Mouse (Mus musculus): Measurements from ENCODE around the gene Rgs14.
A peak's percentile ranks its signal among the peaks of the same experiment; 100 is the strongest.

The Rgs14 gene

DNA sequence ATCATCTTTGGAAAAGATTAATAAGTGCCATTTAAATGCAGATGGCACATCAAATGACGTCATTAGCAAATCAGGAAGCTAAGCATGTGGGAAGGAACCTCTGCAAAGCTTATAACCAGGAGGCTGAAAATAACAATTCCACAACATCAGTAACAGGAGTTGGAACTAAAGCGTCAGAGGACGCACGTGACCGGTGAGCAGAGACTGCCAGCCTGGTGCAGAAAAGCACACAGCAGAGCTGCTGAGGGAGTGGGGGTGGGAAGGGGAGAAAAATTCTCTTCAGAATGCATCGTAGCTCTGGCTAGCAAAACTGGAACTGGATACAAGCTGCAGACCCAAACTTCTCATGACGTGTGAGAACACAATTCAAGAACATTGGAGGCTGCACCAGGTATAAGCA lies 25.2 kb upstream of the Rgs14 start:
- no peak for DNase-seq (ENCODE audit: extremely low read depth, low read depth, low spot score)

DNA sequence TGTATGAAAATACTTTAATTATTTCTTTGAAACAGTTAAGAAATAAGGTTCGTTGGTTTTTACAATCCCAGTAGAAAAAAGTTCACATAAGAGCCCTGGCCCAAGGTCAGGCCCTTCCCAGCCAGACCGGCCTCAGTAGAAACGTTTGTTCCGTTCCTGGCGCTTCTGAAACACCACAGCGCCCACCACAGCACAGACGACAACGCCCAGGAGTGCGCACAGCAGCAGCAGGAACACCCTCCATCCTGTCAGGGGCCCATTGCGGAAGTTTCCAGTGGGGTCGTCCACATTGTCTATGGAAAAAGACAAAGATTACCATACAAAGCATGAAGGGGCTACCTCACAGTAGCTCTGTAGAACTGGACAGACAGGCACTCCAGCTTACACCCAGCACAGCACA lies 22.8 kb upstream of the Rgs14 start:
- DNase-seq (ENCODE audit: extremely low read depth, low read depth, low spot score): no peak

DNA sequence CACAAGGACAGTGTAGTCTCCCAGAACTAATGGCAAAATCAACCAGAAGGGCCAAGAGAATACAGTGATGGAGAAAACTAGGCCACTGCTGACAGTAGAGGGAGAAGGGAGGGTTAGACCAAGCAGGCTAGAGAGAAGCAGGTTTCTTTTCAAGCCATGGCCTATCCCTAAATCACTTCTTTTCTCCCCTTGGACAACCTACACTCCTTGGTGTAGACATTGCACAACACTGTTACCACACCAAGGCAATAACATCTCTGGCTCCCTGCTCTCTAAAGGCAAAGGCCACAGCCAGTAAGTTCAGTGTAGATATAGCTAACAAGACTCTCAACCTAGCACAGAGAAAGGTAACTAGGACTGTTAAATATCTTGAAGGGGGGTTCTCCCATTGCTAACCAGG lies 8.4 kb upstream of the Rgs14 start:
- peak; percentile 51 for DNase-seq (ENCODE audit: extremely low read depth, low read depth, low spot score)

DNA sequence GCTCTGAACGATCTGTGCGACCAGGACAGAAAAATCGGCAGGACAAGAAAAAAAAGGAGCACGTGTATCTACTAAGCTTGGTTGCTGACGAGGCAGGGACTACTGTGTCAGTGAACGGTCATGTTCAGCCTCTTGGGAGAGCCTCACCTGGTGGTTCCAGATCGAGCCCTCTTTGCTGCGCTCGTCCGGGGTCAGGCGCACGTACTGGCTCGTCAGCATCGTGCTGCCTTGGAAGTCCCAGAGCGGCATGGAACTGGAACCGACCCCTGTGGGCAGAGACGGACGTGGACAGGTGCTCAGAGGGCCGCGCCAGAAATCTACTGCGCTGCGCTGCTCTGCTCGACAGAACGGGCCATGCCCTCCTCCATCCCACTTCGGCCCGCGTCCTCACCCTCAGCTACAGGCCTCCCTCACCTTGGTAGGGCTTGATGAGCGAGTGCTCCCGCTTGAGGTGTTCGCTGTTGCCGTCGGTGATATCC lies 7.5 kb upstream of the Rgs14 start:
- DNase-seq (ENCODE audit: extremely low read depth, low read depth, low spot score): no peak

DNA sequence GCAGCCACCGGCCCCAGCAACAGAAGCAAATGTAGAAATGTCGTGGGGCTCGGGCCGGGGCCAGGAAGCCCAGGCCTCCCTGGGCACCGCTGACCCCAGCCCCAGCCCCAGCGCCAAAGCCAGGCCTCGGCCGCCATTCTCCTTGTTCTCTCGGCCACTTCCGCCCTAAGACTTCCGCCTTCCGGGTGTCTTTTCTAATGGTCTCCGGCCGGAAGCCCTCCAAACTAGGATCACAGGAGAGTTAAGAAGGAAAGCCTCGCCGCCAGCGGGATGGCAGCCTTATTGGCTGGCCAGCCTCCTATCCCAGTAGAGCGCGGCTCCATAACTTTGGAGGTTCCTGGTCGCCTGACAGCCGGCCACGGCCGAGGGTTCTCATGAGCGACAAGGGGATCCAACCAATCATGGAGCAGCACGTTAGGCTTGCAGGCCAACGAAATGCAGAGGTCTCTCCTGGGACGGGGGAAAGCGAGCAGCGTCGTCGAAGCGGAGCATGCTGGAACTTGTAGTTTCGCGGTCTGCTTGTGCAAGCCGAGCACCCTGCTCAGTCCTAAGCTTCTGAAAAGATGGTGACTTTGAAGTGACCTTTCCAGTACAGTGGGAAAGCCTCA lies 7.0 kb upstream of the Rgs14 start, which contains the start of gene Lman2:
Lman2 (minus strand) TSS at position 331 of the 608 bp plus-strand sequence.
- peak; percentile 90 for DNase-seq (ENCODE audit: extremely low read depth, low read depth, low spot score)

DNA sequence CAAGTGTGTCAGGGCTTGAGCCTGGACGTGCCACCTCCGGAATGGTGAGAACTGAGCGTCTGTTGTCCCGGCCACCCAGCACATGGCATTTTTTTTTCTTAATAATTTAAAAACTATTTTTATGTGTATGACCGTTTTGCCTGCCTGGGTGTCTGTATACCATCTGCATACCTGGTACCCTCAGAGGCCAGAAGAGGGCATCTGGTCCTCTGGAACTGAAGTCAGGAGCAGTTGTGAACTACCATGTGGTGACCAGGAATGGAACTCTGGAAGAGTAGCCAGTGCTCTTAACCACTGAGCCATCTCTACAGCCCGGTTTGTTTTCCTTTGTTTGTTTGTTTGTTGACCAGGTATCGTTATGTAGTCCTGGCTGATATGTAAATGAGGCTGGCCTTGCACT lies 1.1 kb upstream of the Rgs14 start:
- no peak for DNase-seq (ENCODE audit: extremely low read depth, low read depth, low spot score)

DNA sequence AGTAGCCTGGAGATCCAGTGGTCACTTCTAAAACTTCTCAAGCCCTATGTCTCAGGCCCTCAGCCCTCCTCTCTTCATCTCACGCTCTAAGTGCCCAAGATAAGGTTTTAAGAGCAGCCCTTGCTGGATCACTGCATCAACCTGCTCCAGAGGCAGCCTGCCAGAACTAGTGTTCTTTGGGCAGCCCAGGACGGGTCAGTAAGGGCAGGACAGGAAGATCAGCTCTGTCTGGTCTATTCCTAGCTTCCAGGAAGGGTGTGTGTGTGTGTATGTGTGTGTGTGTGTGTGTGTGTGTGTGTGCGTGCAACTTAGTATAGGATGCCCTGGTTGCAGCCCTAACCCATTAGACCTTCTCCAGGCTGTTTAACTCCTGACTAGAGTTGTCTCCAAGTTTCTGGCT lies 702 bp downstream of the Rgs14 start:
- DNase-seq (ENCODE audit: extremely low read depth, low read depth, low spot score): no peak

DNA sequence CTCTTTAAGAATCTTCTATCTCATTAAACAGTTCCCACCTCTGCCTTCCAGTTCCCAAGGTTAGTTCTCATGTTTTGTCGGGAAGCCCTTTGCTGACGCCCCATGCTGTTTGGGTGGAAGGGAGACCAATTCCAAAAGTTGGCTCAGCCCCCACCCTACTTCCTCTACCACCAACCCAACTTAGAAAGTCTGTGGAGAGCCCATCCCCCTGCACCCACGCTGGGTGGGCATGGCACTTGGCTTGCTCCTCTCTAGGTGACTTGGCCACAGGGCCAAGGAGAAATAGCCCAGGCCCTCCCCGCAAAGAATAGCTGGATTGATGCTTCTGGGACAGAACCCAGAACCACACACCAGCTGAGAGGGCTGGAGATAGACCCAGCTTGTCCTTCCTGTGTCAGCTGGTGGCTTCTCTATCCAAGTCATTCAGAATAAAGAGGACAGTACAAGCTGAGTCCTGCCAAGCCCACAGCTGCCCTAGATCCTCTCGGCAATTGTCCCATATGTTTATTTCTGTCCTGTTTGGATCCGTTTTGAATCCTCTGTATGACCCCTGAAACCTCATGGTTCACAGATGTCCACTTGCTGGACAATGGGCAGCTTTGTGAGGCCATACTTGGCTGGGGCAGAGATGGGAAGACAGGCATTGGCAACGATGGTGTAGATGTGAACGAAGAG lies 1.6 kb downstream of the Rgs14 start:
- no peak for DNase-seq (ENCODE audit: extremely low read depth, low read depth, low spot score)

DNA sequence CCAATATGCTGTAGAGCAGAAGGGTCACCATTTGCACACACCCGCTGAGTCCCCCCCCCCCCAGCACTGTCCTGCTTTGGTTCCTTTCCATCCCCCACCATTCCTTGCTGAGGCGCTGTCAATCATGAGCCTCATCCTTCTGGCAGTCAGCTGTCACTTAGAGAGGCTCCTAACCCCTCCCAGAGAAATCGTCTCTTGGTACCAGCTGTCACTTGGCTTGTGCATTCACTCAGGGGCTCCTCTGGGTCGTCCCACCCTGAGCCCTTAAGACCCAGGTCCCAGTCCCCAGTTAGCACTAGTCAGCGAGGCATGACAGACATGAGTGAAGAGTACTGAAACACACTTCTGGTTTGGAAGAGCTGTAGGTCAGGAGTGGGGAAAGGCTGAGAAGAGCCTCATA lies 2.2 kb downstream of the Rgs14 start:
- DNase-seq (ENCODE audit: extremely low read depth, low read depth, low spot score): no peak

DNA sequence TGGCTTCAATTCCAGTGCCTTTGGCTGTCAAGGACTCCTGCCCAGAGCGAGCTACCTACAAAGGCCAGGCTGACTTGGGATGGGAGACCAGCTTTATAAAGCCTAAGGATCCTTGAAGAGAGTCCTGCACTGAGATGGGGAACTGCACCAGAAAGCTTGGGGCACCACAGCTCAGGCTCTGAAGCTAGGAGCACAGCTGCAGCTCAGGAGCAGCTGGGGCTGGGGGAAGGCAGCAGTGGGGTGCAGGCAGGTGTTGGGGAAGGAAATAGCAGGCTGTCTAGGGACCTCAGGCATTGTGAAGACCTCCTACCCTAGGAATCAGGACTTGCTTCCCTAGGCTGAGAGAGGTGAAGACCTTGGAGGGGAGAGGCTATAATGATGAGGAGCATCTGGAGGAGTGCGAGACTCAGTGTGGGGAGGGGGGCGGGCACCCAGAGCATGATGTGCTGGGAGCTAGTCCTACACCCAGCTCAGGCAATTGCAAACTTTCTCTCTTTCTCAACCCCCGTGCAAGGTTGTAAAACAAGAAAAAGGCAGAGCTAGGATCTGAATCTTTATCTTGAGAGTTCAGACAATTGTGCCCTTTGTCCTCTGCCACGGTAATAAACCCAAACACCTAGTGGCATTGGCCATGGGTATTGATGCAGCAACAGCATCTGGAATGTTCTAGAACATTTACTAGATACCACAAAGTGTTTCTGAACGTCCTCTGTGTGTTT lies 4.8 kb downstream of the Rgs14 start:
- DNase-seq (ENCODE audit: extremely low read depth, low read depth, low spot score): no peak

DNA sequence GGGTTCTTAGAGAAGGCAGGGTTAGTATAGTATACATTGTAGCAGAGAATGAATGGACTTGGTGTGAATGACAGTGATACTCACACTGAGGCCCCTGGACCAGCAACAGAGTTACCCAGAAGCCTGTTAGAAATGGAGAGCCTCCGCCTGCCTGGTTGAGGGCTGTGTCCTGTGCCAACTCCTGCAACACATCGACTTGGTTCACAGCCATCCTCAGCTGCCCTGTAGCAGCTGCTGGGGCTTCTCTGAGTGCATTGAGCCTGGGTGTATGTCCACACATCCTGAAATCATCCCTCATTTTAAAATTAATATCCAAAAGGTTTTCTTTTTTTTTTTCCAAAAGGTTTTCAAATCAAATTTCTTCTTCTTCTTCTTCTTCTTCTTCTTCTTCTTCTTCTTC lies 6.3 kb downstream of the Rgs14 start:
- no peak for DNase-seq (ENCODE audit: extremely low read depth, low read depth, low spot score)

DNA sequence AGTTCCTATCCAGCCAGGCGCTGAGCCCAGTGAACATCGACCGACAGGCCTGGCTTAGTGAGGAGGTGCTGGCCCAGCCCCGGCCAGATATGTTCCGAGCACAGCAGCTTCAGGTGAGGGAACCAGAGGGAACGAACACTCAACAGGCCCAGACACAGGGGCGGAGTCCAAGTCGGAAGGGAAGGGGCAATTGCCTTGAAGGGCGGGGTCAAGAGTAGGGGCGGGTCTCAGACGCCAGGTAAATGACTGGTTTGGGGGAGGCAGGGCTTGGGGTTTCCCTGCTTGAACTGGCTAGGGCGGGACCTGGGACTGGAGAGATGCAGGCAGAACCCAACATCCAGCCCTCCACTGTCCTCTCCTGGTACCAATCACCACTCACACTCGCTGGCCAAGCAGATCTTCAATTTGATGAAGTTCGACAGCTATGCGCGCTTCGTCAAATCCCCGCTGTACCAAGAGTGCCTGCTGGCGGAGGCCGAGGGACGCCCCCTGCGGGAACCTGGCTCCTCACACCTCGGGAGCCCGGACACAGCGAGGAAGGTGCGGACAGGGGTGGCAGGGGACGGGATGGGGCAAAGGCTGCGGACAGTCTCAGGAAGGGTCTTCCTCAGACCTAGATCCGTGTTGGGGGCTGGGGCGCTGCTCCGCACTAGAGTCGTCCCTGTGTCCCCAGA lies 9.5 kb downstream of the Rgs14 start:
- DNase-seq (ENCODE audit: extremely low read depth, low read depth, low spot score): no peak

DNA sequence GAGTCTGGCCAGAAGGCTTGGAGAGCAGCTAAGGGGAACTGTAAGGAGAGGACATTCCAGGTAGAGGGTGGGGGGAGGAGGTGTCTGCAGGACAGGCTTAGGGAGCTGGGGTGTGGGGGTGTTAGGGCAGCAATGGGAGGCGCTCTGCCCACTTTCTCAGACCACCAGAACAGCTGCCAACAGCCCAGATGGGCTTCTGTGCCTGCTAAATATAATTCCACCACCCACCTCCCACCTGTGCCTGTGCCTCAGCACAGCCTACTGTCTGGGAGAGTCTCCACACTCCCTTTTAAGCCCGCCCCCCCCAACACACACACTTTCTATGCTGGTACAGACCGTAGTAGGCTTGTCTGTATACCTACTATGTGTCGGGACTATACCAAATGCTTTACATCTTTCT lies 12.3 kb downstream of the Rgs14 start:
- DNase-seq (ENCODE audit: extremely low read depth, low read depth, low spot score): no peak

DNA sequence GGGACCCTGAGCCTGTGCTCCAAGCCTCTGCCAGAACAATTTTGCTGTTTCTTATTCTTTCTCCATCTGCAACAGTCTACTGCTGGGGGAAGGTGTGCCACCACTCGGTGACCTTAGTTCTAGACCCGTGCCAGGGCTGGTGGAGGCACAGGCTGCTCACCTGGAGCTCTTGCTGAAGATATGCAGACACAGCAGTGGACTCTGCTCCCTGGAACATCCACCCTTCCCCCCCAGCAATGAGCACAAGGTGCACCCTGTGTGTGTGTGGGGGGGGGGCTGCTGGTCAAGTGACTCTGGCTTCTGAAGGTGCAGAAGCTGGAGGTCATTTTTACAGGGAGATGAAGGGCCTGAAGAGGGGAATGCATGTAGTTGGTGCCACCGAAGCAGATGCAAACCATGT lies 21.1 kb downstream of the Rgs14 start:
- no peak for DNase-seq (ENCODE audit: extremely low read depth, low read depth, low spot score)

DNA sequence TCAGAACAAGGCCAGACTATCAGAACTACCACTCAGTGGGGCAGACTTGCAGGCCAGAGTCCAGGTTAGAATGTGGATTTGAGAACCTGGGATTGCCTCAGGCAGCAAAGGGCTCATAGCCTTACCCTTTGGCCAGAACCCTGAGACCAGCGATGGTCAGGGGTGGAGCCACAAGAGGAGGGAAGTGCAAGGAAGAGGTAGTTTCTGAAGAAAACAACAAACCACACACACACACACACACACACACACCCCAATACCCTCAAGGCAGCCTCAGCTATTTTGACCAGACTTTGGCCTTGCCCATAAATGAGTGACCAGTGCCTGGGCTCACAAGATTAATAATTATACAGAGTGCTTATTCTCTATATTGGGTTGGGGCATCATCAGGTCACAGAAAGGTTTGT lies 22.1 kb downstream of the Rgs14 start:
- no peak for DNase-seq (ENCODE audit: extremely low read depth, low read depth, low spot score)

DNA sequence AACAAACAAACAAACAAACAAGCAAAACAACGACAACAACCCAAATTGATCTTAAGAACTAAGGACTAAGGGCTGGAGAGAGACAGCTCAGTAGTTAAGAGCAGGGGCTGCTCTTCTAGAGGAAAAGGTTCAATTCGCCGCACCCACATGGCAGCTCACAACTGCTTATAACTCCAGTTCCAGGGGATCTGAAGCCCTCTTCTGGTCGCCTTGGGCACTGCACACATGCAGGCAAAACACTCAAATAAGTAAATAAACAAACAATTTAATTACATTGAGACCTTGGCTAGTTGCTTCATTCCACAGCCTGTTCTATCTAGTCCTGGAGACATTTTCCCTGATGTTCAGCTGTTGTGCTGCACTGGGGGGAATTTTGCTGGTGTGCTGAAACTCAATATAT lies 23.4 kb downstream of the Rgs14 start:
- DNase-seq (ENCODE audit: extremely low read depth, low read depth, low spot score): no peak

DNA sequence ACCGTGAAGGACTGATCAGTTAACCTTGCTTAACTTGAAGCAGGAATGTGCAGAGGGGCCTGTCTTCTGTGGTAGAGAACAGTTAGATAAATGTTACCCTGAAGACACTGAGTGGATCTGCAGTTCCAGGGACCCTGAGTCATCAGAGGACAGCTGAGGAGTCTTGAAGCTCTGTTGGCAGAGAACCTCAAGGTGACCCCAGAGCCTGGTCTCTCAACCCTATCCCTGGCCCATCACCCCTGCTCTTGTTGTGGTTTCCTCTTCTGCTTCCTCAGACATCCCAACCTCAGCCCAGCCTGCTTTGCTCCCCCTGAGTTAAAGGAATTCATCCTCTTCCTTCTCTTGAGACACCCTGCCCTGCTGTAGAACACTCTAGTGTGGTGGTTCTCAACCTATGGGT lies 28.6 kb downstream of the Rgs14 start, which contains the start of gene Slc34a1:
Slc34a1 (plus strand) TSS at position 100 of the 400 bp plus-strand sequence.
- no peak for DNase-seq (ENCODE audit: extremely low read depth, low read depth, low spot score)

DNA sequence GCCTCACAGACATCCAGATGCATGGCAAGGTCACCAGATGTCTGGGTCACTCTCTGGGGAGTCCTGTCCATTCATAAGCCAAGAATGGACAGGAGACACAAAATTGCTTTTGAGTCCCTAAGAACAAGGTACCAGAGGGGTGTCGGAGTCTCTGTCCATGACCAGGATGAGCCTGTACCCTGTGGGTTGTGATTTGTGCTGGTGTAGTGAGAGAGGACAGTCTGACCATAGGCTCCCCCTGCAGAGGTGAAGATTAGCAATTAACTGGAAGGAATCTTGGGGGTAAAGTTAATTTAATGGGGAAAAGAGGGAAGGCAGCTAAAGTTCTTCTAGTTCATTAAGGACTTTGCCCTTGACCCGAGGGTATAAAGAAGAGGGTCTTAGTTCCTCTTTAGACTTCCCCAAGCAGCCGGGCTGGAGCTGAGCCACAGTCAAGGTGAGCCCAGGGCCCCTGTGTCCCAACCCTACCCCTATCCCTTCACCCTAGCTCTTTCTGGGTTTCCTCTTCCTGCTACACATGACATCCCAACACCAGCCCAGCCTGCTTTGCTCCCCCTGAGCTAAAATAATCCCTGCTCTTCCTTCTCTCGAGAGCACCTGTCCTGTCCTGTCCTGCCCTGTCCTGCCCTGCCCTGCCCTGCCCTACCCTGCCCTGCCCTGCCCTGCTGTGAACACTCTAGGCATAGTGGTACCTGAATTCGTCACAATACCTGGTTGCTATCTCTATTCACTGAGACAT lies 29.9 kb downstream of the Rgs14 start:
- DNase-seq (ENCODE audit: extremely low read depth, low read depth, low spot score): no peak

DNA sequence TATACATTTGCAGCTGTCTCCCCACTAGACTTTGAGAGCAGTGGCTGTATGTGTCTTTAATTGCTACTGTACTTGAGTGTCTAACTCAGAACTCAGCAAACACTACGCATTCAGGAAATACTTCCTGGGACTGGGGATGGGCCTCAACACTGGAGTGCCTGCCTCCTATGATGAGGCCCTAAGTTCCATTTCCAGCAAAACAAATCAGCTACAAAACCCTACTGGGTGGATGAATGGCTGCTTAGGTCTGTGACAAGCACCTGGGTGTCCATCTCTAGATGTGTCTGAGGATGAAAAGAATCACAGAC lies 30.5 kb downstream of the Rgs14 start:
- no peak for DNase-seq (ENCODE audit: extremely low read depth, low read depth, low spot score)

DNA sequence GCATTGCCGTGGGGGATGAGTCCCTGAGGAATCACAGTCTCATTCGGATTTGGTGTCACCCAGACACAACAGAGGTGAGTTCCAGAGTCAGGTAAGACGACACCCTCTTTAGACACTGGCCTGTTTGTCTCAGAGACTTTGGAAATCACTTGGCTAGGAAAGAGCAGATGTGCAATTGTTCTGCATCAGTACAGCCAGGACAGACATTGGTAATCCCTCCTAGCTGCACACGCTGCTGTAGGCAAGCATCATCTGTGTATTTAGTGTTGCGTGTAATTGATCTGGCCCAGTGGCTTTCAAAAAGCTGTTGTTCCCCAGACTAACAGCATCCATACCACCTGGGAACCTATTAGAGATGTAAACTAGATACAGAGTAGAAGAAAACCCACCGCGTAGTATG lies 33.7 kb downstream of the Rgs14 start:
- DNase-seq (ENCODE audit: extremely low read depth, low read depth, low spot score): peak; percentile 54
